Mouse (Mus musculus) spleen, postnatal 0 days (tissue): ENCODE measurements around the gene Olfr976. TPM values are rescaled to one million over a fixed set of nuclear protein-coding genes. Genes with fewer than 3 reads are reported as not detected.

Experiments
- polyA plus RNA-seq: library from polyadenylated mRNA; unstranded; fragments of >200 nt; fragmentation: Nextera tagmentation; extraction: Ambion mirVana; gene quantifications from 2 replicates; pipeline ENCODE4 v1.2.1, GENCODE M21; 2015

The Olfr976 gene
- polyA plus RNA-seq, result not detected in 2 replicates

GRCm38 (mm10) chr9:39961033-39961432 lies at the start of gene Olfr976:
Gene Olfr976, minus strand, starts transcription at chr9:39961133.

GRCm38 (mm10) chr9:40009482-40009881 lies 48.5 kb upstream of the Olfr976 start, which contains the start of gene Olfr980:
Gene Olfr980, minus strand, starts transcription at chr9:40009582.

GRCm38 (mm10) chr9:40003365-40003764 lies 42.4 kb upstream of the Olfr976 start, which contains the start of gene Olfr979:
Gene Olfr979, minus strand, starts transcription at chr9:40003465.

GRCm38 (mm10) chr9:39991813-39992212 lies 30.9 kb upstream of the Olfr976 start, which contains the start of gene Olfr978:
Gene Olfr978, plus strand, starts transcription at chr9:39992113.

GRCm38 (mm10) chr9:39951946-39952345 lies 9.0 kb downstream of the Olfr976 start, which contains the start of gene Olfr975:
Gene Olfr975, minus strand, starts transcription at chr9:39952046.

GRCm38 (mm10) chr9:39937201-39937600 lies 23.7 kb downstream of the Olfr976 start, which contains the start of gene Olfr974:
Gene Olfr974, plus strand, starts transcription at chr9:39937501.

GRCm38 (mm10) chr9:39907036-39907435 lies 53.9 kb downstream of the Olfr976 start, which contains the start of gene Olfr229:
Gene Olfr229, plus strand, starts transcription at chr9:39907336.

Other genes starting within 250 kb of the Olfr976 start
- gene Olfr965, start 249.8 kb downstream of the Olfr976 start, polyA plus RNA-seq, result not detected in 2 replicates
- gene Olfr150, start 230.2 kb downstream of the Olfr976 start, polyA plus RNA-seq, result not detected in 2 replicates
- not detected in 2 replicates for gene Olfr967, start 214.9 kb downstream of the Olfr976 start, polyA plus RNA-seq
- gene Olfr968, start 177.9 kb downstream of the Olfr976 start, polyA plus RNA-seq, result not detected in 2 replicates
- not detected in 2 replicates for gene Olfr969, start 170.2 kb downstream of the Olfr976 start, polyA plus RNA-seq
- not detected in 2 replicates for gene Olfr970, start 152.3 kb downstream of the Olfr976 start, polyA plus RNA-seq
- gene Olfr971, start 124.3 kb downstream of the Olfr976 start, polyA plus RNA-seq, result not detected in 2 replicates
- not detected in 2 replicates for gene Olfr972, start 94.7 kb downstream of the Olfr976 start, polyA plus RNA-seq
- not detected in 2 replicates for gene Olfr229, start 53.8 kb downstream of the Olfr976 start, polyA plus RNA-seq
- gene Olfr974, start 23.6 kb downstream of the Olfr976 start, polyA plus RNA-seq, result not detected in 2 replicates
- gene Olfr975, start 9.1 kb downstream of the Olfr976 start, polyA plus RNA-seq, result not detected in 2 replicates
- not detected in 2 replicates for gene Olfr978, start 31.0 kb upstream of the Olfr976 start, polyA plus RNA-seq
- not detected in 2 replicates for gene Olfr979, start 42.3 kb upstream of the Olfr976 start, polyA plus RNA-seq
- not detected in 2 replicates for gene Olfr980, start 48.4 kb upstream of the Olfr976 start, polyA plus RNA-seq
- not detected in 2 replicates for gene Olfr981, start 60.3 kb upstream of the Olfr976 start, polyA plus RNA-seq
- gene Olfr982, start 112.7 kb upstream of the Olfr976 start, polyA plus RNA-seq, result not detected in 2 replicates
- not detected in 2 replicates for gene Olfr983, start 132.5 kb upstream of the Olfr976 start, polyA plus RNA-seq
- gene Olfr984, start 153.1 kb upstream of the Olfr976 start, polyA plus RNA-seq, result not detected in 2 replicates
- not detected in 2 replicates for gene Olfr985, start 169.1 kb upstream of the Olfr976 start, polyA plus RNA-seq
- gene Tmem225, start 187.0 kb upstream of the Olfr976 start, polyA plus RNA-seq, result not detected in 2 replicates
- gene Olfr986, start 219.8 kb upstream of the Olfr976 start, polyA plus RNA-seq, result not detected in 2 replicates
- gene Zfp202, start 231.2 kb upstream of the Olfr976 start, polyA plus RNA-seq, result 0.90 and 1.0 TPM in 2 replicates